Mouse (Mus musculus) kidney, adult 2 months (tissue): ENCODE measurements around the gene Agfg2.
"Not testable (repeated sequence)": the region's sequence is repeated elsewhere in the genome, so short reads cannot be mapped to it uniquely, and the experiment has no call there.

Experiments
- CTCF ChIP-seq: fragments of 200-500 bp; conservative IDR thresholded peaks from 2 replicates; pipeline ENCODE4 v1.5.1; 2011; ENCODE audit warnings: low read depth, mild to moderate bottlenecking, control low read depth, low read length, moderate library complexity, mixed read lengths; ENCODE audit not compliant: insufficient read depth, insufficient read length
- POLR2A ChIP-seq: fragments of 200-500 bp; IDR thresholded peaks from one replicate; pipeline ENCODE4 v1.6.1; 2011; ENCODE audit warnings: low read depth, low read length, control low read depth

DNA sequence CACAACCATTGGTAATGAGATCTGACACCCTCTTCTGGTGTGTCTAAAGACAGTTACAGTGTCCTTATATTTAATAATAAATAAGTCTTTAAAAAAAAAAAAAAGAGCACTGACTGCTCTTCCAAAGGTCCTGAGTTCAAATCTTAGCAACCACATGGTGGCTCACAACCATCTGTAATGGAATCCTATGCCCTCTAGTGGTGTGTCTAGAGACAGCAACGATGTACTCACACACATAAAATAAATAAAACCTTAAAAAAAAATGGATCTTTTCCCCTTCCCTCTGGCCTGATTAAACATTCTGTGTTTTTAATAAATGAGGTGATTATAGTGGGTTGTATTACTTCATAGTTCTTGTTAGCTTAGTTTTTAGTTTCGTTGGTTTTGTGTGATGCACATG is 69.6 kb downstream of the Agfg2 start:
- not testable (repeated sequence) for TF ChIP-seq CTCF, POLR2A
